Mouse (Mus musculus): ENCODE results near the gene Zfp335.
"Not testable (repeated sequence)": the region's sequence is repeated elsewhere in the genome, so short reads cannot be mapped to it uniquely, and the experiment has no call there.

Gene Zfp335

GRCm38 (mm10) chr2:164863411-164863810, 48.1 kb downstream of the Zfp335 start:
- DNase-seq = not testable (repeated sequence)

GRCm38 (mm10) chr2:164862179-164862861, 49.2 kb downstream of the Zfp335 start:
- no peak for DNase-seq

- DNase-seq = no peak
Measured at GRCm38 (mm10) chr2:164861094-164861493, 50.5 kb downstream of the Zfp335 start.

GRCm38 (mm10) chr2:164859640-164860432, 51.7 kb downstream of the Zfp335 start:
- no peak for DNase-seq

GRCm38 (mm10) chr2:164859155-164859554, 52.4 kb downstream of the Zfp335 start:
- DNase-seq = no peak

GRCm38 (mm10) chr2:164857842-164858553, 53.6 kb downstream of the Zfp335 start:
- no peak for DNase-seq

GRCm38 (mm10) chr2:164857101-164857821, 54.3 kb downstream of the Zfp335 start, which contains the start of gene Pltp:
TSS of gene Pltp (minus strand) at chr2:164857711.
- no peak for DNase-seq

- no peak for DNase-seq
Measured at GRCm38 (mm10) chr2:164856309-164857100, 55.1 kb downstream of the Zfp335 start.

GRCm38 (mm10) chr2:164855572-164855971, 56.0 kb downstream of the Zfp335 start:
- not testable (repeated sequence) for DNase-seq

GRCm38 (mm10) chr2:164850061-164850460, 61.5 kb downstream of the Zfp335 start:
- DNase-seq = no peak

- DNase-seq = no peak
Measured at GRCm38 (mm10) chr2:164845782-164846181, 65.8 kb downstream of the Zfp335 start.

All from cerebellum, adult 8-10 months (tissue).